Mouse (Mus musculus) naive thymus-derived CD4-positive, alpha-beta T cell, adult 5 months (primary cell): ENCODE measurements around the gene Cd7. TPM values are rescaled to one million over a fixed set of nuclear protein-coding genes. Genes with fewer than 3 reads are reported as not detected.

Experiments
- polyA plus RNA-seq: library from polyadenylated mRNA; unstranded; fragments of 100-300 nt; shearing (Covaris generic); gene quantifications from one replicate; pipeline ENCODE4 v1.2.1, GENCODE M21; 2017

Cd7 gene
- 54.5 TPM for polyA plus RNA-seq

GRCm38 (mm10) chr11:121039302-121039701 lies at the start of gene Cd7:
Gene Cd7 (minus strand): TSS chr11:121039418.

DNA sequence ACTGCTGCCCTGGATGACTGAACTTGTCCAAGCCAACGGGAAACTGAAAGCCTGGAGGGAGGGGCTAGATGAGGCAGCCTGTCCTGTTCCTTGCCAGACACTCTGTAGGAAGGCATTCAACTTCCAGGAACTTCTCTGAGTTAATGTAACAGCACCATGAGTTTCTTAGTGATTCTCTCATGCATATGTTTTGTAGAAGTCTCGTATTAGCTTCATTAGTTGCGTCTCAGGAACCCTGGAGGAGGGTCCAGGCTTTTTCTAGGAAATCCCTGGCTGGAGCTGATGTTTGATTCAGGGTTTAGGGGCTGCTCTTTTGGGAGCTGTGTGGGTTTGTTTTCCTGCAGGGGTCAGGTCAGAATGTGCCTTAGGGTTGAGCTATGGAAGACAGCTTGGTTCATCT lies 41.9 kb upstream of the Cd7 start, which contains the start of gene Sectm1a:
Gene Sectm1a, minus strand, starts transcription at position 101 of the 400 bp plus-strand sequence.

GRCm38 (mm10) chr11:121063379-121063778 lies 24.2 kb upstream of the Cd7 start, which contains the start of gene Sectm1b:
Gene Sectm1b (minus strand): TSS chr11:121063569.

DNA sequence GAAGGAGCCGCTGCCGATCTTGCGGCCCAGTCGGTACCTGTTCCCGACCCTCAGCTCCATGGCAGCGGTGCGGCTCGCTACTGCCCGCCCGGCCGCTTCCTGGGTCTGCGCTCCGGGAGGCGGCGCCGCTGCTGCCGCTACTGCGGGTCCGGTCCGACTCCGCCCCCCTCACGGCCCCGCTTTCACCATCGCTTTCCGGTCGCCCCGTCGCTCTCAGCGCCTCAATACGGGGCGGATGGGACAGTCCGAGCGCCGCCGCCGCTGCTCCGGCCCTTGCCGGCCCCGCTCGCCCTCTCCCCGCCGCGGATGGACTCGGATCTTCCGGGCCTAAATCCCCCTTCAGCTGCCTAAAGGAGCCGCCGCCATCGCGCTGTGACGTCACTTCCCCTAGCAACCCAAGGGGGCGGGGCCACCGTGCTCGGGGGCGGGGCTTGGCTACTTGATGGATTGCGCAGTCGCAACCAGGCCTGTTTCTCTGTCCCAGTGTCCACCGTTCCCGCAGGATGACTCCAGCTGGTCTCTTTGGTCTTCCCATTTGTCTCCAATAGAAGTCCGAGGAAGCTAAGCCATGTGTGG lies 48.2 kb downstream of the Cd7 start, which contains the start of gene Csnk1d:
Gene Csnk1d, minus strand, starts transcription at position 380 of the 576 bp plus-strand sequence.

Other genes starting within 250 kb of the Cd7 start
- 58.8 TPM for gene Dus1l, start 243.0 kb downstream of the Cd7 start, polyA plus RNA-seq
- 55.3 TPM for gene Fasn, start 214.9 kb downstream of the Cd7 start, polyA plus RNA-seq
- gene Ccdc57, start 106.5 kb downstream of the Cd7 start, polyA plus RNA-seq = 0.20 TPM
- 12.9 TPM for gene Slc16a3, start 90.9 kb downstream of the Cd7 start, polyA plus RNA-seq
- gene Csnk1d, start 48.1 kb downstream of the Cd7 start, polyA plus RNA-seq = 236 TPM
- gene Sectm1b, start 24.2 kb upstream of the Cd7 start, polyA plus RNA-seq = not detected
- not detected for gene Sectm1a, start 41.8 kb upstream of the Cd7 start, polyA plus RNA-seq
- gene Tex19.2, start 79.3 kb upstream of the Cd7 start, polyA plus RNA-seq = not detected
- not detected for gene Tex19.1, start 106.7 kb upstream of the Cd7 start, polyA plus RNA-seq
- not detected for gene Uts2r, start 120.9 kb upstream of the Cd7 start, polyA plus RNA-seq
- gene Hexdc, start 165.0 kb upstream of the Cd7 start, polyA plus RNA-seq = 3.2 TPM
- gene Ogfod3, start 165.3 kb upstream of the Cd7 start, polyA plus RNA-seq = 17.1 TPM
- gene Cybc1, start 189.9 kb upstream of the Cd7 start, polyA plus RNA-seq = 88.5 TPM
- gene Narf, start 197.8 kb upstream of the Cd7 start, polyA plus RNA-seq = 33.2 TPM
- gene Foxk2, start 220.6 kb upstream of the Cd7 start, polyA plus RNA-seq = 21.4 TPM